7 mouse cellular contexts compared by ENCODE assay signal in the genomic region with DNA sequence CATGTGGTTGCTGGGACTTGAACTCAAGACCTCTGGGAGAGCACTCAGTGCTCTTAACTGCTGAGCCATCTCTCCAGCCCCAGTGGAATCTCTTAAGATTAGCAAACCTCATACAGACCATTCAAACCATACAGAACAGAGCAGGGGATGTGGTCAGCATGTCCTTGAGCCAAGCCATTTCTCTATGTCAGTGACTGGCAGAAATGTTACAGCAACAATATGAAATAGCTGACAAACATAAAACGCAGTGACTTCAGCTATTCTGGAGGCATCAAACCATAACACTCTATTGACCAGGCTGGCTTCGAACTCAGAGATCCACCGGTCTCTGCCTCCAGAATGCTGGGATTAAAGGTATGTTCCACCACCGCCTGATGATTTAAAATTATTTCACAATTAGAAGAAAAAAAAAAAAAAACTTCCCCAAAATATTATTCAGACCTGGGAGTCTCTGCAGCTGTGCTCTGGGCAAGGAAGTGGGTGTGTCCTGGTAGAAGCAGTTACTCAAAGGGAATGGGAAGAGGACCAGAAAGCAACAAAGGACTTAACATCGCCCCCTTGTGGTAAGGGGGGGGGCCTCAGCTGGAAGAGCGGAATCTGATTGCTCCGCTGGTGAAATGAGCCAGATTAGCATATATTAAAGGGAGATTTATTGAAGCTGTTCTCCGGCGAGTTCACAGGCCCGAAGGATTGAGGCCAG. TPM values are rescaled to one million over a fixed set of nuclear protein-coding genes. Genes with fewer than 3 reads are reported as not detected.
DNase-seq lines count a peak whose midpoint lies in the region; ATAC-seq lines count a peak whose summit lies in the region.

No protein-coding gene starts in this region.

- peak overlapping the region; percentile 74 for H3K27ac ChIP-seq in embryonic facial prominence, embryonic 10.5 days (replicated peaks)
- no peak overlapping the region for H3K27ac ChIP-seq in intestine, embryonic 16.5 days (ENCODE audit: low read length)
- peak overlapping the region; percentile 36; the same call in 1 of the 2 replicates for H3K27ac ChIP-seq in limb, embryonic 10.5 days
- peak overlapping the region; percentile 46; the same call in 1 of the 2 replicates for H3K27ac ChIP-seq in midbrain, embryonic 12.5 days (replicated peaks)

- DNase-seq in adrenal gland, postnatal 14 days: peak; percentile 89
- DNase-seq in embryonic facial prominence, embryonic 10.5 days (ENCODE audit: low spot score): peak; percentile 88
- DNase-seq in gonadal fat pad, adult 2 months (ENCODE audit: low read depth): peak; percentile 56
- DNase-seq in limb, embryonic 10.5 days (ENCODE audit: low spot score): peak; percentile 87
- DNase-seq in spleen, adult 12 weeks (ENCODE audit: low spot score): peak; percentile 40

- no peaks in the 10 kb centered on the region for H3K36me3 ChIP-seq in embryonic facial prominence, embryonic 10.5 days (replicated peaks)
- no peaks in the 10 kb centered on the region for H3K36me3 ChIP-seq in intestine, embryonic 16.5 days (ENCODE audit: control insufficient read depth, insufficient read depth, low read length)
- H3K36me3 ChIP-seq in limb, embryonic 10.5 days: no peaks in the 10 kb centered on the region
- no peaks in the 10 kb centered on the region for H3K36me3 ChIP-seq in midbrain, embryonic 12.5 days

- 30% methylated on average over 10 of the region's 10 CpGs for WGBS in embryonic facial prominence, embryonic 10.5 days
- 28% methylated on average over 10 of the region's 10 CpGs for WGBS in intestine, embryonic 16.5 days
- WGBS in limb, embryonic 10.5 days: 31% methylated on average over 10 of the region's 10 CpGs
- WGBS in midbrain, embryonic 12.5 days: 27% methylated on average over 10 of the region's 10 CpGs

- no peak overlapping the region; the same call in 1 of the 2 replicates for H3K9ac ChIP-seq in intestine, embryonic 16.5 days (ENCODE audit: low read depth, low read length)
- H3K9ac ChIP-seq in midbrain, embryonic 12.5 days (replicated peaks): no peak overlapping the region

- peak overlapping the region; percentile 46 for H3K4me3 ChIP-seq in embryonic facial prominence, embryonic 10.5 days
- no peak overlapping the region for H3K4me3 ChIP-seq in intestine, embryonic 16.5 days (ENCODE audit: low read length)
- H3K4me3 ChIP-seq in limb, embryonic 10.5 days: peak overlapping the region; percentile 32
- H3K4me3 ChIP-seq in midbrain, embryonic 12.5 days: no peak overlapping the region

- peaks cover 36% of the 10 kb centered on the region for H3K27me3 ChIP-seq in embryonic facial prominence, embryonic 10.5 days (replicated peaks; ENCODE audit: low read depth, poor library complexity, severe bottlenecking)
- no peaks in the 10 kb centered on the region for H3K27me3 ChIP-seq in intestine, embryonic 16.5 days (replicated peaks; ENCODE audit: control insufficient read depth, insufficient read depth, low read length)
- H3K27me3 ChIP-seq in limb, embryonic 10.5 days (ENCODE audit: low read depth, poor library complexity, severe bottlenecking): peaks cover 27% of the 10 kb centered on the region
- peaks cover 17% of the 10 kb centered on the region for H3K27me3 ChIP-seq in midbrain, embryonic 12.5 days

- H3K4me2 ChIP-seq in intestine, embryonic 16.5 days (ENCODE audit: low read depth, low read length): peak overlapping the region; percentile 13
- peak overlapping the region; percentile 25 for H3K4me2 ChIP-seq in midbrain, embryonic 12.5 days (replicated peaks)

- H3K4me1 ChIP-seq in embryonic facial prominence, embryonic 10.5 days: peaks cover 22% of the 10 kb centered on the region
- peaks cover 17% of the 10 kb centered on the region for H3K4me1 ChIP-seq in intestine, embryonic 16.5 days (ENCODE audit: control insufficient read depth, insufficient read depth, low read length)
- H3K4me1 ChIP-seq in limb, embryonic 10.5 days: peaks cover 21% of the 10 kb centered on the region
- peaks cover 7% of the 10 kb centered on the region for H3K4me1 ChIP-seq in midbrain, embryonic 12.5 days

- peak; percentile 77 for ATAC-seq in intestine, embryonic 16.5 days
- ATAC-seq in midbrain, embryonic 12.5 days (ENCODE audit: low FRiP score, low read depth): peak; percentile 90

- H3K9me3 ChIP-seq in embryonic facial prominence, embryonic 10.5 days: no peaks in the 10 kb centered on the region
- H3K9me3 ChIP-seq in intestine, embryonic 16.5 days (ENCODE audit: control insufficient read depth, low read length): no peaks in the 10 kb centered on the region
- H3K9me3 ChIP-seq in limb, embryonic 10.5 days (replicated peaks): no peaks in the 10 kb centered on the region
- H3K9me3 ChIP-seq in midbrain, embryonic 12.5 days: no peaks in the 10 kb centered on the region; the same call in 1 of the 2 replicates

RNA-seq across cellular contexts. Expression of a gene that starts 5.9 kb away (rescaled TPM):
- 22.7 and 28.7 TPM in 2 replicates for total RNA-seq in adrenal gland, postnatal 14 days (2021)
- polyA plus RNA-seq in embryonic facial prominence, embryonic 10.5 days (2016; fragmentation: Nextera tagmentation; extraction: Ambion mirVana): 2.3 and 3.6 TPM in 2 replicates
- 21.9 and 22.4 TPM in 2 replicates for polyA plus RNA-seq in gonadal fat pad, adult 2 months (2012; rRNA removed)
- polyA plus RNA-seq in intestine, embryonic 16.5 days (2015; fragmentation: Nextera tagmentation; extraction: Ambion mirVana): 15.6 and 20.9 TPM in 2 replicates
- polyA plus RNA-seq in limb, embryonic 10.5 days (2016; fragmentation: Nextera tagmentation; extraction: Ambion mirVana): 3.2 and 4.3 TPM in 2 replicates
- 9.7 and 10.1 TPM in 2 replicates for polyA plus RNA-seq in midbrain, embryonic 12.5 days (2016; fragmentation: Nextera tagmentation; extraction: Ambion mirVana)

RNA-seq across cellular contexts. Expression of a gene that starts 43.3 kb away (rescaled TPM):
- not detected in 2 replicates for total RNA-seq in adrenal gland, postnatal 14 days (2021)
- not detected in 2 replicates for polyA plus RNA-seq in embryonic facial prominence, embryonic 10.5 days (2016; fragmentation: Nextera tagmentation; extraction: Ambion mirVana)
- not detected in 2 replicates for polyA plus RNA-seq in gonadal fat pad, adult 2 months (2012; rRNA removed)
- polyA plus RNA-seq in intestine, embryonic 16.5 days (2015; fragmentation: Nextera tagmentation; extraction: Ambion mirVana): not detected in 2 replicates
- not detected in 2 replicates for polyA plus RNA-seq in limb, embryonic 10.5 days (2016; fragmentation: Nextera tagmentation; extraction: Ambion mirVana)
- not detected in 2 replicates for polyA plus RNA-seq in midbrain, embryonic 12.5 days (2016; fragmentation: Nextera tagmentation; extraction: Ambion mirVana)

RNA-seq across cellular contexts. Expression of a gene that starts 47.1 kb away (rescaled TPM):
- total RNA-seq in adrenal gland, postnatal 14 days (2021): 21.7 and 31.8 TPM in 2 replicates
- 8.5 and 8.6 TPM in 2 replicates for polyA plus RNA-seq in embryonic facial prominence, embryonic 10.5 days (2016; fragmentation: Nextera tagmentation; extraction: Ambion mirVana)
- polyA plus RNA-seq in gonadal fat pad, adult 2 months (2012; rRNA removed): 8.8 and 18.6 TPM in 2 replicates
- 5.3 and 7.2 TPM in 2 replicates for polyA plus RNA-seq in intestine, embryonic 16.5 days (2015; fragmentation: Nextera tagmentation; extraction: Ambion mirVana)
- polyA plus RNA-seq in limb, embryonic 10.5 days (2016; fragmentation: Nextera tagmentation; extraction: Ambion mirVana): 6.4 and 6.5 TPM in 2 replicates
- 8.2 and 9.5 TPM in 2 replicates for polyA plus RNA-seq in midbrain, embryonic 12.5 days (2016; fragmentation: Nextera tagmentation; extraction: Ambion mirVana)

RNA-seq across cellular contexts. Expression of a gene that starts 51.4 kb away (rescaled TPM):
- 25.0 and 33.0 TPM in 2 replicates for total RNA-seq in adrenal gland, postnatal 14 days (2021)
- polyA plus RNA-seq in embryonic facial prominence, embryonic 10.5 days (2016; fragmentation: Nextera tagmentation; extraction: Ambion mirVana): 87.6 and 91.0 TPM in 2 replicates
- 21.4 and 23.9 TPM in 2 replicates for polyA plus RNA-seq in gonadal fat pad, adult 2 months (2012; rRNA removed)
- 45.8 and 52.5 TPM in 2 replicates for polyA plus RNA-seq in intestine, embryonic 16.5 days (2015; fragmentation: Nextera tagmentation; extraction: Ambion mirVana)
- 88.0 and 104 TPM in 2 replicates for polyA plus RNA-seq in limb, embryonic 10.5 days (2016; fragmentation: Nextera tagmentation; extraction: Ambion mirVana)
- 51.4 and 54.8 TPM in 2 replicates for polyA plus RNA-seq in midbrain, embryonic 12.5 days (2016; fragmentation: Nextera tagmentation; extraction: Ambion mirVana)

Comparison
In these comparisons a context has a peak if more than half of its experiments do, and no peak if none do; other contexts are left out.
1. H3K4me3 ChIP-seq: peak in embryonic facial prominence, embryonic 10.5 days (single experiment) and limb, embryonic 10.5 days (single experiment); none in intestine, embryonic 16.5 days (single experiment) and midbrain, embryonic 12.5 days (single experiment).
2. Peak in every context shown above with its lines, with median percentiles within 50 percentile points of each other: DNase-seq.